Mouse (Mus musculus): ENCODE measurements around the gene Abraxas1. TPM values are rescaled to one million over a fixed set of nuclear protein-coding genes. Genes with fewer than 3 reads are reported as not detected.

The Abraxas1 gene
- polyA plus RNA-seq, 1 experiment from 2014 or later, result 10.6 TPM

- H3K27me3 ChIP-seq (replicated peaks; ENCODE audit: control insufficient read depth, insufficient read depth, low read length), result no peaks in the 10 kb centered on the region
- no peak overlapping the region for H3K9ac ChIP-seq (ENCODE audit: low read depth, low read length)
- H3K27ac ChIP-seq (ENCODE audit: low read depth, low read length), result peak overlapping the region; percentile 73
- TF ChIP-seq CTCF (IDR thresholded peaks at IDR 0.05; ENCODE audit: low read depth), result no peak
- 0 out of 2 replicates have a peak, but pooled peaks cover 9% of the 10 kb centered on the region for H3K4me1 ChIP-seq (replicated peaks; ENCODE audit: control insufficient read depth, insufficient read depth, low read length)
- no peaks in the 10 kb centered on the region for H3K36me3 ChIP-seq (ENCODE audit: control insufficient read depth, insufficient read depth)
- WGBS, result 28% methylated on average over 4 of the region's 4 CpGs
- no peak overlapping the region for H3K4me3 ChIP-seq (ENCODE audit: low read depth, low read length)
- H3K9me3 ChIP-seq (ENCODE audit: control insufficient read depth), result no peaks in the 10 kb centered on the region
- 0 out of 2 replicates have a peak overlapping the region, but pooled peaks have one; percentile 9 for H3K4me2 ChIP-seq (replicated peaks; ENCODE audit: low read depth)
- peak; percentile 42 for ATAC-seq
These were observed 40.4 kb upstream of the Abraxas1 start for GRCm38 (mm10) chr5:100861140-100861539.

- Histone ChIP-seq H3K4me2 (replicated peaks; ENCODE audit: low read depth) (peak overlapping the region; percentile 9; the same call in 1 of the 2 replicates), H3K4me3 (ENCODE audit: low read depth, low read length) (no peak overlapping the region), H3K4me1 (replicated peaks; ENCODE audit: control insufficient read depth, insufficient read depth, low read length) (0 out of 2 replicates have a peak, but pooled peaks cover 9% of the 10 kb centered on the region), H3K36me3 (ENCODE audit: control insufficient read depth, insufficient read depth) (no peaks in the 10 kb centered on the region), H3K27me3 (replicated peaks; ENCODE audit: control insufficient read depth, insufficient read depth, low read length) (no peaks in the 10 kb centered on the region), H3K27ac (ENCODE audit: low read depth, low read length) (peak overlapping the region; percentile 73), H3K9ac (ENCODE audit: low read depth, low read length) (no peak overlapping the region), H3K9me3 (ENCODE audit: control insufficient read depth) (no peaks in the 10 kb centered on the region)
- TF ChIP-seq CTCF (IDR thresholded peaks at IDR 0.05; ENCODE audit: low read depth), result no peak
- 49% methylated on average over 12 of the region's 12 CpGs for WGBS
- peak; percentile 50 for ATAC-seq
These were observed 39.8 kb upstream of the Abraxas1 start for GRCm38 (mm10) chr5:100860417-100861053.

GRCm38 (mm10) chr5:100856552-100856951, 35.8 kb upstream of the Abraxas1 start:
- 87% methylated on average over 3 of the region's 3 CpGs for WGBS
- Histone ChIP-seq H3K27me3 (replicated peaks; ENCODE audit: control insufficient read depth, insufficient read depth, low read length) (no peaks in the 10 kb centered on the region), H3K9me3 (ENCODE audit: control insufficient read depth) (no peaks in the 10 kb centered on the region), H3K4me3 (ENCODE audit: low read depth, low read length) (no peak overlapping the region), H3K27ac (ENCODE audit: low read depth, low read length) (no peak overlapping the region), H3K4me1 (replicated peaks; ENCODE audit: control insufficient read depth, insufficient read depth, low read length) (0 out of 2 replicates have a peak, but pooled peaks cover 6% of the 10 kb centered on the region), H3K9ac (ENCODE audit: low read depth, low read length) (no peak overlapping the region), H3K4me2 (replicated peaks; ENCODE audit: low read depth) (no peak overlapping the region), H3K36me3 (ENCODE audit: control insufficient read depth, insufficient read depth) (no peaks in the 10 kb centered on the region)
- TF ChIP-seq CTCF (IDR thresholded peaks at IDR 0.05; ENCODE audit: low read depth), result no peak
- ATAC-seq, result no peak

GRCm38 (mm10) chr5:100853963-100854362, 33.2 kb upstream of the Abraxas1 start:
- ATAC-seq, result peak; percentile 81
- Histone ChIP-seq H3K4me1 (replicated peaks; ENCODE audit: control insufficient read depth, insufficient read depth, low read length) (no peaks in the 10 kb centered on the region), H3K27ac (ENCODE audit: low read depth, low read length) (peak overlapping the region; percentile 51; the same call in 1 of the 2 replicates), H3K36me3 (ENCODE audit: control insufficient read depth, insufficient read depth) (no peaks in the 10 kb centered on the region), H3K9ac (ENCODE audit: low read depth, low read length) (no peak overlapping the region), H3K4me2 (replicated peaks; ENCODE audit: low read depth) (no peak overlapping the region), H3K9me3 (ENCODE audit: control insufficient read depth) (no peaks in the 10 kb centered on the region), H3K27me3 (replicated peaks; ENCODE audit: control insufficient read depth, insufficient read depth, low read length) (no peaks in the 10 kb centered on the region), H3K4me3 (ENCODE audit: low read depth, low read length) (no peak overlapping the region)
- no peak for TF ChIP-seq CTCF (IDR thresholded peaks at IDR 0.05; ENCODE audit: low read depth)
- 54% methylated on average over 4 of the region's 4 CpGs for WGBS

- ATAC-seq, result no peak
- no peak for TF ChIP-seq CTCF (IDR thresholded peaks at IDR 0.05; ENCODE audit: low read depth)
- WGBS, result 3% methylated on average over 2 of the region's 2 CpGs
- Histone ChIP-seq H3K27me3 (replicated peaks; ENCODE audit: control insufficient read depth, insufficient read depth, low read length) (no peaks in the 10 kb centered on the region), H3K9me3 (ENCODE audit: control insufficient read depth) (no peaks in the 10 kb centered on the region), H3K27ac (ENCODE audit: low read depth, low read length) (peak overlapping the region; percentile 95), H3K9ac (ENCODE audit: low read depth, low read length) (peak overlapping the region; percentile 78), H3K4me1 (replicated peaks; ENCODE audit: control insufficient read depth, insufficient read depth, low read length) (no peaks in the 10 kb centered on the region), H3K4me2 (replicated peaks; ENCODE audit: low read depth) (peak overlapping the region; percentile 92), H3K4me3 (ENCODE audit: low read depth, low read length) (peak overlapping the region; percentile 70), H3K36me3 (ENCODE audit: control insufficient read depth, insufficient read depth) (no peaks in the 10 kb centered on the region)
These were observed 26.4 kb upstream of the Abraxas1 start for GRCm38 (mm10) chr5:100847143-100847542.

GRCm38 (mm10) chr5:100846599-100846920, 25.8 kb upstream of the Abraxas1 start:
- H3K4me3 ChIP-seq (ENCODE audit: low read depth, low read length), result peak overlapping the region; percentile 70
- peaks cover 5% of the 10 kb centered on the region; the same call in 1 of the 2 replicates for H3K36me3 ChIP-seq (ENCODE audit: control insufficient read depth, insufficient read depth)
- no peak; the same call in none of the 2 replicates for ATAC-seq
- H3K9me3 ChIP-seq (ENCODE audit: control insufficient read depth), result no peaks in the 10 kb centered on the region
- no peak for TF ChIP-seq CTCF (IDR thresholded peaks at IDR 0.05; ENCODE audit: low read depth)
- peak overlapping the region; percentile 95 for H3K27ac ChIP-seq (ENCODE audit: low read depth, low read length)
- no peaks in the 10 kb centered on the region for H3K27me3 ChIP-seq (replicated peaks; ENCODE audit: control insufficient read depth, insufficient read depth, low read length)
- H3K4me1 ChIP-seq (replicated peaks; ENCODE audit: control insufficient read depth, insufficient read depth, low read length), result no peaks in the 10 kb centered on the region
- H3K9ac ChIP-seq (ENCODE audit: low read depth, low read length), result peak overlapping the region; percentile 78
- peak overlapping the region; percentile 92 for H3K4me2 ChIP-seq (replicated peaks; ENCODE audit: low read depth)
- under 1% methylated on average over 22 of the region's 22 CpGs for WGBS
